Mouse (Mus musculus): Measurements from ENCODE around the gene Klre1. TPM values are rescaled to one million over a fixed set of nuclear protein-coding genes. Genes with fewer than 3 reads are reported as not detected.
A peak's percentile ranks its signal among the peaks of the same experiment; 100 is the strongest.

Gene Klre1
- polyA plus RNA-seq, 1 experiment: not detected

DNA sequence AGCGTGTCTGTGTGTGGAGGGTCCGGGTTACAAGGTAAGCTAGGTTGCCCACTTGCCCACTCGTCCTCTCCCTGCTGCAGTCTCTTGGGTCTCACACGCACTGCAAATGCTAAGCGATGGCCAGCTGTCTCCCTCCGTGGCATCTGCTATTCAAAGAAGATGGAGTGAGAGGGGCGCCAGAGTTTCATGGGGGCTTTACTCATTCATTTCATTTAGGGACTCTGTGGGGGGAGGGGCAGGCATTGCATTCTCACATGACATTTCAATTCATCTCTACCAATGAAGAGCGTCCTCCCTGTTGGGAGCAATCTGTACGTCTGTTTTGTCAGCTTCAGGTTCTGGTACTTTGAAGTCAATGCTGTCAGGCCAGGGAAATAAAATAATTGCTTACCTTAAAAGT, 35.8 kb upstream of the Klre1 start:
- WGBS: 67% methylated on average over 9 of the region's 9 CpGs
- no peak for TF ChIP-seq POLR2A (IDR thresholded peaks at IDR 0.05; ENCODE audit: insufficient read depth, low read depth, low read length)
- TF ChIP-seq CTCF (IDR thresholded peaks at IDR 0.05; ENCODE audit: insufficient read depth, low read depth, low read length): no peak
- no peak overlapping the region for H3K27ac ChIP-seq (ENCODE audit: insufficient read depth, low read depth, low read length)
- H3K4me1 ChIP-seq (ENCODE audit: control insufficient read depth, insufficient read depth, low read length): peaks cover 15% of the 10 kb centered on the region
- no peak overlapping the region for H3K4me3 ChIP-seq (ENCODE audit: insufficient read depth, low read depth, low read length)

- Histone ChIP-seq H3K27ac (ENCODE audit: insufficient read depth, low read depth, low read length) (peak overlapping the region; percentile 48; the same call in 1 of the 2 replicates), H3K4me3 (ENCODE audit: insufficient read depth, low read depth, low read length) (no peak overlapping the region), H3K4me1 (ENCODE audit: control insufficient read depth, insufficient read depth, low read length) (peaks cover 14% of the 10 kb centered on the region)
- TF ChIP-seq CTCF (IDR thresholded peaks at IDR 0.05; ENCODE audit: insufficient read depth, low read depth, low read length) (no peak), POLR2A (IDR thresholded peaks at IDR 0.05; ENCODE audit: insufficient read depth, low read depth, low read length) (no peak)
- WGBS: 63% methylated on average over 3 of the region's 3 CpGs
Measured at GRCm38 (mm10) chr6:129542540-129542939, 35.2 kb upstream of the Klre1 start.

- H3K4me3 ChIP-seq (ENCODE audit: insufficient read depth, low read depth, low read length): no peak overlapping the region
- H3K27ac ChIP-seq (ENCODE audit: insufficient read depth, low read depth, low read length): peak overlapping the region; percentile 41
- 31% methylated on average over 6 of the region's 6 CpGs for WGBS
- no peak for TF ChIP-seq POLR2A (IDR thresholded peaks at IDR 0.05; ENCODE audit: insufficient read depth, low read depth, low read length)
- TF ChIP-seq CTCF (IDR thresholded peaks at IDR 0.05; ENCODE audit: insufficient read depth, low read depth, low read length): no peak
- H3K4me1 ChIP-seq (ENCODE audit: control insufficient read depth, insufficient read depth, low read length): peaks cover 14% of the 10 kb centered on the region
Measured at GRCm38 (mm10) chr6:129543709-129544606, 33.7 kb upstream of the Klre1 start.

DNA sequence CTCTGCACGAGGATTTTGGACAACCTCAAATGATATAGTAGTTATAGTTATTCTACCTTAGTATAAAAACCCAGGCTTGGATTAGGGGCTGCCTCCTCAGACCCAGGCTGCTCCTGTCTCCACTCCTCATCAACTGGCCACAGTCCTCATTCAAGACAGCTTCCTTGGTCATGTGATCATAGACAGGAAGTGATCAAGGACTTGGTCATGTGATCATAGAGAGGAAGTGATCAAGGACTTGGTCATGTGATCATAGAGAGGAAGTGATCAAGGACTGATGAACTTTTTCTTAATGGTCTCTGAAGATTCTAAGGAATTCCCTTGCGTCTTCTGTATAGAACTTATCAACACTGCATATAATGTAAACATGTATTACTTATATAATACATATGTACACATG, 30.4 kb upstream of the Klre1 start:
- Histone ChIP-seq H3K4me1 (ENCODE audit: control insufficient read depth, insufficient read depth, low read length) (no peaks in the 10 kb centered on the region), H3K4me3 (ENCODE audit: insufficient read depth, low read depth, low read length) (no peak overlapping the region), H3K27ac (ENCODE audit: insufficient read depth, low read depth, low read length) (no peak overlapping the region)
- 89% methylated on average over 2 of the region's 2 CpGs for WGBS
- TF ChIP-seq CTCF (IDR thresholded peaks at IDR 0.05; ENCODE audit: insufficient read depth, low read depth, low read length) (no peak), POLR2A (IDR thresholded peaks at IDR 0.05; ENCODE audit: insufficient read depth, low read depth, low read length) (no peak)

- no peaks in the 10 kb centered on the region for H3K4me1 ChIP-seq (ENCODE audit: control insufficient read depth, insufficient read depth, low read length)
- no peak for TF ChIP-seq CTCF (IDR thresholded peaks at IDR 0.05; ENCODE audit: insufficient read depth, low read depth, low read length)
- TF ChIP-seq POLR2A (IDR thresholded peaks at IDR 0.05; ENCODE audit: insufficient read depth, low read depth, low read length): no peak
- 77% methylated on average over 3 of the region's 3 CpGs for WGBS
- no peak overlapping the region for H3K27ac ChIP-seq (ENCODE audit: insufficient read depth, low read depth, low read length)
- H3K4me3 ChIP-seq (ENCODE audit: insufficient read depth, low read depth, low read length): no peak overlapping the region
Measured at GRCm38 (mm10) chr6:129548009-129548408, 29.7 kb upstream of the Klre1 start.

DNA sequence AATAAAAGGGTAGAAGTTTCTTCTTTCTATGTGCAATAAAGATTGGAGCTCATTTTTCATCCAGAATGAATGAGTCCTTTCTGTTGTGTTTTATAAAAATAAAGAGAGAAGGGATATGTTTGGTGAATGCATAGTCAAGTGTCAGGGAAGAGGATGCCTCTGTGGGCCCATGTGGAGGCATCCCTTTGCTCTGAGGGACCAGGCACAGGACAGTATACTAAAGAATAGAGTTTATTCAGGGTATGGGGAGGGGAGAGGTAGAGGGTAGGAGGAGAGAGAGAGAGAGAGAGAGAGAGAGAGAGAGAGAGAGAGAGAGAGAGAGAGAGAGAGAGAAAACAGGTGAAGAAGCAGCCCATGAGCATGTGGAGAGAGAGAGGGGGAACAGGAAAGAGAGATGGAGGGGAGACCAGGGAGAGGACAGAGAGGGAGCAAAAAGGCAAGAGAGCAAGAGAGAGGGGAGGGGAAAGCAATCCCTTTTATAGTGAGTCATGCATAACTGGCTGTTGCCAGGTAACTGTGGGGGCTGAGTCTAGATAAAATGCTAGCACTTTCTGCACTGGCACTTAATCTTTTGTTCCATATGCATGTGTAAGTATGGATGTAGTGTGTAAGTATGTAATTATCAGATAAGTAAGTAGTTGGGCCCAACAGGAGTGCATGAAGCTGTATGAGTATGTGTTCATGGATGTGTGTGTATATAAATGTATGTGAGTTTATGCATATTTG, 20.2 kb upstream of the Klre1 start:
- TF ChIP-seq CTCF (IDR thresholded peaks at IDR 0.05; ENCODE audit: insufficient read depth, low read depth, low read length): no peak
- TF ChIP-seq POLR2A (IDR thresholded peaks at IDR 0.05; ENCODE audit: insufficient read depth, low read depth, low read length): no peak
- Histone ChIP-seq H3K27ac (ENCODE audit: insufficient read depth, low read depth, low read length) (no peak overlapping the region), H3K4me1 (ENCODE audit: control insufficient read depth, insufficient read depth, low read length) (no peaks in the 10 kb centered on the region), H3K4me3 (ENCODE audit: insufficient read depth, low read depth, low read length) (no peak overlapping the region)

- WGBS: 11% methylated on average over 12 of the region's 12 CpGs
- Histone ChIP-seq H3K4me3 (ENCODE audit: insufficient read depth, low read depth, low read length) (no peak overlapping the region), H3K27ac (ENCODE audit: insufficient read depth, low read depth, low read length) (no peak overlapping the region), H3K4me1 (ENCODE audit: control insufficient read depth, insufficient read depth, low read length) (no peaks in the 10 kb centered on the region)
- TF ChIP-seq POLR2A (IDR thresholded peaks at IDR 0.05; ENCODE audit: insufficient read depth, low read depth, low read length) (no peak), CTCF (IDR thresholded peaks at IDR 0.05; ENCODE audit: insufficient read depth, low read depth, low read length) (peak; percentile 55; the same call in 1 of the 2 replicates)
Measured at GRCm38 (mm10) chr6:129558946-129559640, 18.6 kb upstream of the Klre1 start.

DNA sequence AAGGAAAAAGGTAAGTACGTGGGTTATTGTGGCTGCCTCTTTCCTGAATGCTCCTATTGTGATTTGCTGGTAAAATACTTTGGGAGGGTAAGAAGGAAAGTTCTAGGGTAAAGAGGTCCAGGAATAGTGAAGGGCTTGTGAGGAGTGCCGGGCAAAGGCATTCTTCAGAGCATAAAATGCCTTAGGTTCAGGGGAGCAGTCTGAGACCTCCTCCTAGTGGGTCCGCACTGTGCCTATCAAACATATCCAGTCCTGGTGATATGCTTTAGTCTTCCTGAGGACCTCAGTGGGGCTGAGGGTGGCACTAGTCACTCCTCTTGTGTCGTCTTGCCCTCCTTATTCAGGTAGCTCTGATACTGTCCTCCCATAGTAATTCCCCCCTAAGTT, 18.1 kb upstream of the Klre1 start:
- no peaks in the 10 kb centered on the region for H3K4me1 ChIP-seq (ENCODE audit: control insufficient read depth, insufficient read depth, low read length)
- H3K27ac ChIP-seq (ENCODE audit: insufficient read depth, low read depth, low read length): no peak overlapping the region
- H3K4me3 ChIP-seq (ENCODE audit: insufficient read depth, low read depth, low read length): no peak overlapping the region
- TF ChIP-seq POLR2A (IDR thresholded peaks at IDR 0.05; ENCODE audit: insufficient read depth, low read depth, low read length) (no peak), CTCF (IDR thresholded peaks at IDR 0.05; ENCODE audit: insufficient read depth, low read depth, low read length) (no peak)
- 52% methylated on average over 4 of the region's 4 CpGs for WGBS

Measured in olfactory bulb, adult 2 months (tissue).